Mouse (Mus musculus): ENCODE data around the gene Cables2. TPM values are rescaled to one million over a fixed set of nuclear protein-coding genes. Genes with fewer than 3 reads are reported as not detected.

Cables2 gene
- polyA plus RNA-seq, 1 experiment from 2014 or later = 37.5 TPM

- 91% methylated on average over 2 of the region's 2 CpGs for WGBS
- no peak overlapping the region for H3K27ac ChIP-seq (replicated peaks; ENCODE audit: low read depth, low read length)
- ATAC-seq (ENCODE audit: low FRiP score, low TSS enrichment) (no peak), DNase-seq (no peak)
- H3K4me1 ChIP-seq (ENCODE audit: control insufficient read depth, insufficient read depth, low read length) = peaks cover 17% of the 10 kb centered on the region
- H3K36me3 ChIP-seq (ENCODE audit: control insufficient read depth, insufficient read depth, low read length) = peaks cover 9% of the 10 kb centered on the region
- no peak overlapping the region for H3K4me2 ChIP-seq (ENCODE audit: low read length)
- H3K9ac ChIP-seq (replicated peaks; ENCODE audit: low read length) = no peak overlapping the region
- H3K9me3 ChIP-seq (ENCODE audit: control insufficient read depth, low read length) = no peaks in the 10 kb centered on the region
- no peaks in the 10 kb centered on the region for H3K27me3 ChIP-seq (ENCODE audit: control insufficient read depth, insufficient read depth, low read length)
- H3K4me3 ChIP-seq (replicated peaks; ENCODE audit: low read depth, low read length) = no peak overlapping the region
Observed at GRCm38 (mm10) chr2:180274523-180274922, 1.2 kb upstream of the Cables2 start.

DNA sequence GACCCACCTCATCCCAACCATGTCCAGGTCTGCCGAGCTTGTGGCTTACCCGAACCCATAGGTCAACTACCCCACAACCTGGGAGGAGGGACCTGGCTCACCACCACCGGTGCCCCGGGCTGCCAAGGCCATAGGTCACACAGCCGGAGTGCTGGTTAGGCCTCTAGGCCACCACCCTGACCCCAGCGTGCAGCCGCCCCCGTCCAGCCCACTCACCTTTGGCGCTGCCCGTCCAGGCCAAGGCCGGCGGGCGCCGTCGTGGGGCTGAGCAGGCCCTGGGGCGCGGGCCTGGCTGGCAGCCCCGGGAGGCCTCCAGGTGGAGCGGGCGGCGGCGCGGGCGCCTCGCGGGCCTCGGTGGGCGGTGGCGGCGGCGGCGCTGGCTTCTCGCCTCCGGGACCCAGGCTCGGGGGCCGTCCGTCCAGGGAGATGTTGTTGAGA, 393 bp downstream of the Cables2 start:
- H3K9me3 ChIP-seq (ENCODE audit: control insufficient read depth, low read length) = no peaks in the 10 kb centered on the region
- H3K27me3 ChIP-seq (ENCODE audit: control insufficient read depth, insufficient read depth, low read length) = no peaks in the 10 kb centered on the region
- peak overlapping the region; percentile 74 for H3K27ac ChIP-seq (replicated peaks; ENCODE audit: low read depth, low read length)
- WGBS = under 1% methylated on average over 26 of the region's 37 CpGs
- ATAC-seq (ENCODE audit: low FRiP score, low TSS enrichment) = peak; percentile 48
- no peak for DNase-seq
- peaks cover 17% of the 10 kb centered on the region for H3K4me1 ChIP-seq (ENCODE audit: control insufficient read depth, insufficient read depth, low read length)
- H3K36me3 ChIP-seq (ENCODE audit: control insufficient read depth, insufficient read depth, low read length) = peaks cover 15% of the 10 kb centered on the region
- H3K9ac ChIP-seq (replicated peaks; ENCODE audit: low read length) = peak overlapping the region; percentile 90
- H3K4me3 ChIP-seq (replicated peaks; ENCODE audit: low read depth, low read length) = peak overlapping the region; percentile 81
- H3K4me2 ChIP-seq (ENCODE audit: low read length) = peak overlapping the region; percentile 65

GRCm38 (mm10) chr2:180271804-180272395, 1.4 kb downstream of the Cables2 start:
- H3K9ac ChIP-seq (replicated peaks; ENCODE audit: low read length) = peak overlapping the region; percentile 90; the same call in 1 of the 2 replicates
- DNase-seq = no peak

DNA sequence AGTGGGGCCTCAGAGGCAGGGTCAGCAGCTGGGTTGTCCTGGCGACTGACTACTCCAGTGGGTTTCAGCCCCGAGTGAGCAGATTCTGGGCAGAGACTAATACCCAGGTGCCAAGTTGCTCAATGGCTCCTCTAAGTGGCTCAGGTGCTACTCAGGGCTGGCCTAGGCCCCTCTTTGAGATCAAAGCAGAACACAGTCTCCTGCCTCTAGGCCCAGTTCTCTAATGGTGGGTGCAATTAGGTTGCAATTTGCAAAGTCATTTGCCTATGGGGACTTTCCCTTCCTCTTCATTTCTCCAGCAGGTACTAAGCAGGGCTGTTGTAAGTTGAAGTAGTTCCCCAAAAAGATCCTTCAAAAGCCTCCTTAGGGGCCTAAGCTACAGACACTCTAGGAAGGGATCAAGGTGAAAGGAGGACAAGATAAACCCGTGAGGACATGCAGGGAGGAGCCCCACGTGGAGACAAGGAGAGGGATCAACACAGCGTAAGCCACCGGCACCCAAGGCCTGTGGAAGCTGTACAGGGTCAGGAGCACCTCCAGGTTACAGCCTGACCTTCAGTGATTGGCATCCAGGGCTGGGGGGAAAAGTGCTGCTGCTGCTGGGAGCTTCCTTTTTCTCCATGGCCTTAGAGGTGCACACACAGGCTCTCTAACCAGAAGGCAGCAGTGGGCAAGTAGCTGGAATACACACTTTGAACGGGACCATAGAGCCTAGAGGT, 2.6 kb downstream of the Cables2 start:
- peaks cover 25% of the 10 kb centered on the region for H3K36me3 ChIP-seq (ENCODE audit: control insufficient read depth, insufficient read depth, low read length)
- H3K9ac ChIP-seq (replicated peaks; ENCODE audit: low read length) = peak overlapping the region; percentile 31; the same call in 1 of the 2 replicates
- no peak for ATAC-seq (ENCODE audit: low FRiP score, low TSS enrichment)
- H3K4me2 ChIP-seq (ENCODE audit: low read length) = no peak overlapping the region
- no peak for DNase-seq
- H3K4me1 ChIP-seq (ENCODE audit: control insufficient read depth, insufficient read depth, low read length) = peaks cover 17% of the 10 kb centered on the region
- H3K9me3 ChIP-seq (ENCODE audit: control insufficient read depth, low read length) = no peaks in the 10 kb centered on the region
- 73% methylated on average over 7 of the region's 7 CpGs for WGBS
- no peak overlapping the region for H3K27ac ChIP-seq (replicated peaks; ENCODE audit: low read depth, low read length)
- H3K27me3 ChIP-seq (ENCODE audit: control insufficient read depth, insufficient read depth, low read length) = no peaks in the 10 kb centered on the region
- no peak overlapping the region for H3K4me3 ChIP-seq (replicated peaks; ENCODE audit: low read depth, low read length)

More at GRCm38 (mm10) chr2:180271804-180272395, 1.4 kb downstream of the Cables2 start:
- ATAC-seq (ENCODE audit: low FRiP score, low TSS enrichment) = no peak
- H3K4me1 ChIP-seq (ENCODE audit: control insufficient read depth, insufficient read depth, low read length) = peaks cover 17% of the 10 kb centered on the region
- peak overlapping the region; percentile 81 for H3K4me3 ChIP-seq (replicated peaks; ENCODE audit: low read depth, low read length)
- H3K4me2 ChIP-seq (ENCODE audit: low read length) = peak overlapping the region; percentile 65
- no peak overlapping the region for H3K27ac ChIP-seq (replicated peaks; ENCODE audit: low read depth, low read length)
- H3K27me3 ChIP-seq (ENCODE audit: control insufficient read depth, insufficient read depth, low read length) = no peaks in the 10 kb centered on the region
- H3K36me3 ChIP-seq (ENCODE audit: control insufficient read depth, insufficient read depth, low read length) = peaks cover 16% of the 10 kb centered on the region
- 66% methylated on average over 5 of the region's 5 CpGs for WGBS
- H3K9me3 ChIP-seq (ENCODE audit: control insufficient read depth, low read length) = no peaks in the 10 kb centered on the region

- WGBS = 92% methylated on average over 10 of the region's 10 CpGs
- ATAC-seq (ENCODE audit: low FRiP score, low TSS enrichment) = no peak
- H3K9ac ChIP-seq (replicated peaks; ENCODE audit: low read length) = no peak overlapping the region
- DNase-seq = no peak
- peaks cover 28% of the 10 kb centered on the region for H3K36me3 ChIP-seq (ENCODE audit: control insufficient read depth, insufficient read depth, low read length)
- H3K9me3 ChIP-seq (ENCODE audit: control insufficient read depth, low read length) = no peaks in the 10 kb centered on the region
- H3K4me1 ChIP-seq (ENCODE audit: control insufficient read depth, insufficient read depth, low read length) = peaks cover 17% of the 10 kb centered on the region
- H3K27me3 ChIP-seq (ENCODE audit: control insufficient read depth, insufficient read depth, low read length) = no peaks in the 10 kb centered on the region
- H3K4me2 ChIP-seq (ENCODE audit: low read length) = no peak overlapping the region
- H3K27ac ChIP-seq (replicated peaks; ENCODE audit: low read depth, low read length) = no peak overlapping the region
- no peak overlapping the region for H3K4me3 ChIP-seq (replicated peaks; ENCODE audit: low read depth, low read length)
Observed at GRCm38 (mm10) chr2:180269329-180269728, 4.0 kb downstream of the Cables2 start.

DNA sequence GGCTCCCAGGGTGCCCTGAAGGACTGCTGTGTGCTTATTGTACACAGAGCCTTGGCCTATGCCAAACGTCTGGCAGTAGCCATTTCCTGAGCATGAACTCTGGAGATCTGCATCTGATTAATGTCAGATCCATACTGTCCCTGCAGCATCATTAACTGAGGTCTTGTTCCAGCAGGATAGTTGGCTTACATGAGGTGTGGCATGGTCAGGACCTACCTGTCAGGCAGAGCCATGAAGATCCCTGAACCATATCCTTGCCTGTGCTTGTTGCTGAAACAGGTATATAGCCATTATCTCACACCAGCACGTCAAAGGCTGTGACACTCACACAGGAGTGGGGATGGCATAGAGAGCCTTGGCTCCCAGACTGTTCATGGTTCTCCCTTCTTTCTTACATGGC, 5.3 kb downstream of the Cables2 start:
- Histone ChIP-seq H3K4me1 (ENCODE audit: control insufficient read depth, insufficient read depth, low read length) (peaks cover 17% of the 10 kb centered on the region), H3K9ac (replicated peaks; ENCODE audit: low read length) (no peak overlapping the region), H3K27ac (replicated peaks; ENCODE audit: low read depth, low read length) (no peak overlapping the region), H3K9me3 (ENCODE audit: control insufficient read depth, low read length) (no peaks in the 10 kb centered on the region), H3K36me3 (ENCODE audit: control insufficient read depth, insufficient read depth, low read length) (peaks cover 41% of the 10 kb centered on the region), H3K27me3 (ENCODE audit: control insufficient read depth, insufficient read depth, low read length) (no peaks in the 10 kb centered on the region), H3K4me3 (replicated peaks; ENCODE audit: low read depth, low read length) (no peak overlapping the region), H3K4me2 (ENCODE audit: low read length) (no peak overlapping the region)
- ATAC-seq (ENCODE audit: low FRiP score, low TSS enrichment) (no peak), DNase-seq (no peak)
- WGBS = 58% methylated on average over 2 of the region's 2 CpGs

DNA sequence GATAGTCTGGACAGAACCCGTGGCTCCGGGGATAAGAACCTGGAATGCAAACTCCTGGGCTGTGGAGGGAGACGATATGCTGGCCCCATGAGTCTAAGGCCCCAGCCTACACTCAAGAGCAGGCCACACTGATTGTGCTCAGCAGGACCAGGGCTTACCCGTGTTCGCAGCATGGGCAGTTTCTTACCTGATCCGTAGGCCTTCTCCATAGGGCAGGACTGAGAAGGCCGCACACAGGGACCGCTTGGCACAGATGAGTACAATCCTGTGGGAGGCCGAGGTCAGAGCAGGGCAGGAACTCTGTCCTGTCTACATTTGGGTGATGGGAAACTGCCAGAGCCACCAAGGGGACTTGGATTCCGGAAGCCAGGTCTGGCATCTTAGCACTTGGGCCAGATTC, 10.4 kb downstream of the Cables2 start:
- H3K27ac ChIP-seq (replicated peaks; ENCODE audit: low read depth, low read length) = no peak overlapping the region
- H3K4me2 ChIP-seq (ENCODE audit: low read length) = no peak overlapping the region
- ATAC-seq (ENCODE audit: low FRiP score, low TSS enrichment) = no peak
- peaks cover 7% of the 10 kb centered on the region for H3K4me1 ChIP-seq (ENCODE audit: control insufficient read depth, insufficient read depth, low read length)
- no peaks in the 10 kb centered on the region for H3K9me3 ChIP-seq (ENCODE audit: control insufficient read depth, low read length)
- H3K9ac ChIP-seq (replicated peaks; ENCODE audit: low read length) = no peak overlapping the region
- 94% methylated on average over 10 of the region's 10 CpGs for WGBS
- H3K27me3 ChIP-seq (ENCODE audit: control insufficient read depth, insufficient read depth, low read length) = no peaks in the 10 kb centered on the region
- no peak overlapping the region for H3K4me3 ChIP-seq (replicated peaks; ENCODE audit: low read depth, low read length)
- H3K36me3 ChIP-seq (ENCODE audit: control insufficient read depth, insufficient read depth, low read length) = peaks cover 70% of the 10 kb centered on the region
- DNase-seq = no peak

GRCm38 (mm10) chr2:180262441-180262840, 10.9 kb downstream of the Cables2 start:
- Histone ChIP-seq H3K36me3 (ENCODE audit: control insufficient read depth, insufficient read depth, low read length) (peaks cover 69% of the 10 kb centered on the region), H3K9ac (replicated peaks; ENCODE audit: low read length) (no peak overlapping the region), H3K27me3 (ENCODE audit: control insufficient read depth, insufficient read depth, low read length) (no peaks in the 10 kb centered on the region), H3K4me2 (ENCODE audit: low read length) (no peak overlapping the region), H3K27ac (replicated peaks; ENCODE audit: low read depth, low read length) (no peak overlapping the region), H3K4me1 (ENCODE audit: control insufficient read depth, insufficient read depth, low read length) (peaks cover 8% of the 10 kb centered on the region), H3K9me3 (ENCODE audit: control insufficient read depth, low read length) (no peaks in the 10 kb centered on the region), H3K4me3 (replicated peaks; ENCODE audit: low read depth, low read length) (no peak overlapping the region)
- DNase-seq (no peak), ATAC-seq (ENCODE audit: low FRiP score, low TSS enrichment) (no peak)
- WGBS = 85% methylated on average over 3 of the region's 3 CpGs

GRCm38 (mm10) chr2:180261901-180262300, 11.4 kb downstream of the Cables2 start:
- Histone ChIP-seq H3K4me1 (ENCODE audit: control insufficient read depth, insufficient read depth, low read length) (peaks cover 8% of the 10 kb centered on the region), H3K36me3 (ENCODE audit: control insufficient read depth, insufficient read depth, low read length) (peaks cover 69% of the 10 kb centered on the region), H3K4me3 (replicated peaks; ENCODE audit: low read depth, low read length) (no peak overlapping the region), H3K9me3 (ENCODE audit: control insufficient read depth, low read length) (no peaks in the 10 kb centered on the region), H3K4me2 (ENCODE audit: low read length) (no peak overlapping the region), H3K27me3 (ENCODE audit: control insufficient read depth, insufficient read depth, low read length) (no peaks in the 10 kb centered on the region), H3K27ac (replicated peaks; ENCODE audit: low read depth, low read length) (no peak overlapping the region), H3K9ac (replicated peaks; ENCODE audit: low read length) (no peak overlapping the region)
- DNase-seq (no peak), ATAC-seq (ENCODE audit: low FRiP score, low TSS enrichment) (no peak)
- 89% methylated on average over 7 of the region's 7 CpGs for WGBS
